Mouse (Mus musculus): ENCODE measurements around the gene Actl7a. TPM values are rescaled to one million over a fixed set of nuclear protein-coding genes. Genes with fewer than 3 reads are reported as not detected.
A peak's percentile ranks its signal among the peaks of the same experiment; 100 is the strongest.

Actl7a gene
- polyA plus RNA-seq (2014; fragmentation: Nextera tagmentation; extraction: Ambion mirVana): not detected in 2 replicates

DNA sequence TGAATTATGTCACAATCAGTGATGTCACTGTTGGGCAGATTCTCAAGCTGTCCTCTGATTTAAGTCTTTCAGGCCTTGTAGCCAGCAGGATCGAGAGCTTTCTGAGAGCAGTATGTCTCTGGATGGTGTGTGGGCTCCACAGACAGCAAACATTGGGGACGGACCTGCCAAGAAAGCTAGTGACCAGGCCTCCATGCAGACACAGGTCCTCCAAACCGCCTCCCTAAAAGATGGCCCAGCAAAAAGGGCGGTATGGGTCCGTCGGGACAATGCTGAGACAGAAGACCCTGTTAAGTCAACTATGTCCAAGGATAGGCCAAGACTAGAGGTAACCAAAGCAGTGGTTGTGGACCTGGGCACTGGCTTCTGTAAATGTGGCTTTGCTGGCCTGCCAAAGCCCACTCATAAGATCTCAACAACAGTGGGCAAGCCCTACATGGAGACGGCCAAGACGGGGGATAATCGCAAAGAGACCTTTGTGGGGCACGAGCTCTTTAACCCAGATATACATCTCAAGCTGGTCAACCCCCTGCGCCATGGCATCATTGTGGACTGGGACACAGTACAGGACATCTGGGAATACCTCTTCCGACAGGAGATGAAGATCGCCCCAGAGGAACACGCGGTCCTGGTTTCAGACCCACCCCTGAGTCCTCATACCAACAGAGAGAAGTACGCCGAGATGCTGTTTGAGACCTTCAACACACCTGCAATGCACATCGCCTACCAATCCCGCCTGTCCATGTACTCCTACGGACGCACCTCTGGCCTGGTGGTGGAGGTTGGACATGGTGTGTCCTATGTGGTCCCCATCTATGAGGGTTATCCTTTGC is at the start of gene Actl7a:
Gene Actl7a (plus strand): TSS at position 51 of the 833 bp plus-strand sequence.
- no peak within 1 kb of the TSS for H3K4me2 ChIP-seq (replicated peaks; ENCODE audit: low read depth, low read length)
- no peaks in the 10 kb centered on the region for H3K27me3 ChIP-seq (ENCODE audit: control insufficient read depth, insufficient read depth, low read length)
- H3K27ac ChIP-seq (ENCODE audit: low read depth, low read length): no peak within 1 kb of the TSS
- no peaks in the 10 kb centered on the region for H3K4me1 ChIP-seq (replicated peaks; ENCODE audit: control insufficient read depth, insufficient read depth, low read length)
- 97% methylated on average over 21 of the region's 21 CpGs for WGBS
- no peak within 1 kb of the TSS for H3K4me3 ChIP-seq (ENCODE audit: low read depth, low read length)
- H3K36me3 ChIP-seq (ENCODE audit: control insufficient read depth, insufficient read depth, low read length): peaks cover under 1% of the 10 kb centered on the region; the same call in 1 of the 2 replicates
- H3K9ac ChIP-seq (ENCODE audit: low read depth, low read length): no peak within 1 kb of the TSS
- H3K9me3 ChIP-seq (ENCODE audit: control insufficient read depth, low read length): no peaks in the 10 kb centered on the region
- ATAC-seq (ENCODE audit: low FRiP score): no peak
- no peak for DNase-seq (ENCODE audit: low spot score)

DNA sequence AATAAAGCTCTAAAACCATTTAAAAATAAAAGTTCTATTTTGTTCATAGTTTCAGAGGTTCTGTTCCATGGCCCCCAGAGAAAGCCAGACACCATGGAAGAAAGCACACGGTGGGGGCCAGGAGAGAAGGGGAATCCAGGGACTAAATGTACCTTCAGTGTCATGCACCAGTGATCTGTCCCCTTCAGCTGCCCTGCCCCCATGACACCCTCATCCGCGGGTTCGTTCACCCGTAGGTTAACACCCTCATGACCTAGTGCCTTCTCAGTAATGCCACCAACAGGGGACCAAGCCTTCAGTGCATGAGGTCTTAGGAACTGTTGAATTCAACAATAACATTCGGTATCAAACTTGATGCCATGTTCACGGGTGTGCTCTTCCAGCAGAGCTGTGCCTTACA is 46.8 kb upstream of the Actl7a start:
- Histone ChIP-seq H3K4me2 (replicated peaks; ENCODE audit: low read depth, low read length) (no peak overlapping the region), H3K9me3 (ENCODE audit: control insufficient read depth, low read length) (no peaks in the 10 kb centered on the region), H3K9ac (ENCODE audit: low read depth, low read length) (no peak overlapping the region), H3K4me3 (ENCODE audit: low read depth, low read length) (no peak overlapping the region), H3K4me1 (replicated peaks; ENCODE audit: control insufficient read depth, insufficient read depth, low read length) (no peaks in the 10 kb centered on the region), H3K27me3 (ENCODE audit: control insufficient read depth, insufficient read depth, low read length) (no peaks in the 10 kb centered on the region), H3K36me3 (ENCODE audit: control insufficient read depth, insufficient read depth, low read length) (no peaks in the 10 kb centered on the region), H3K27ac (ENCODE audit: low read depth, low read length) (no peak overlapping the region)
- WGBS: 80% methylated on average over 7 of the region's 7 CpGs
- DNase-seq (ENCODE audit: low spot score) (no peak), ATAC-seq (ENCODE audit: low FRiP score) (no peak)

DNA sequence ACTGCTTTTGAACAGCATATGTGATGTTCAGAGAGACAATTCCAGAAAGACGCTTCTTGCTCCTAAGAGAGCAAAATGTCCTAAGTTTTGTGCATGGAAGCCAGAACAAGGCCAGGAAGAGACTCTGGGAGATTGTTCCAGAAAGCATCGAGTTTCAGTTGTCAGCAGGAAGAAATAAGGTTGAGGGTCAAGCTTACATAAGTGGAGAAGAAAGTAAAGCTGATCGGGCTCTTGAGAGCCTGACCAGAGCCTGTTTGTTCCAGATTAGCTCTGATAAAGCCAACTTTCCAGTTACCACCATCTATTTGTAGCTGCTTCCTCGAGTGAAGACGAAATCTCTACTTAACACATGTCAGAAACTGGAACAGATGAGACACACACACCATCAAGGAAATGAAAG is 44.5 kb upstream of the Actl7a start:
- H3K4me2 ChIP-seq (replicated peaks; ENCODE audit: low read depth, low read length): no peak overlapping the region
- no peaks in the 10 kb centered on the region for H3K36me3 ChIP-seq (ENCODE audit: control insufficient read depth, insufficient read depth, low read length)
- DNase-seq (ENCODE audit: low spot score): no peak
- no peak overlapping the region for H3K9ac ChIP-seq (ENCODE audit: low read depth, low read length)
- no peak overlapping the region for H3K4me3 ChIP-seq (ENCODE audit: low read depth, low read length)
- H3K9me3 ChIP-seq (ENCODE audit: control insufficient read depth, low read length): no peaks in the 10 kb centered on the region
- ATAC-seq (ENCODE audit: low FRiP score): no peak
- H3K4me1 ChIP-seq (replicated peaks; ENCODE audit: control insufficient read depth, insufficient read depth, low read length): no peaks in the 10 kb centered on the region
- no peaks in the 10 kb centered on the region for H3K27me3 ChIP-seq (ENCODE audit: control insufficient read depth, insufficient read depth, low read length)
- WGBS: 62% methylated on average over 5 of the region's 5 CpGs
- H3K27ac ChIP-seq (ENCODE audit: low read depth, low read length): no peak overlapping the region

DNA sequence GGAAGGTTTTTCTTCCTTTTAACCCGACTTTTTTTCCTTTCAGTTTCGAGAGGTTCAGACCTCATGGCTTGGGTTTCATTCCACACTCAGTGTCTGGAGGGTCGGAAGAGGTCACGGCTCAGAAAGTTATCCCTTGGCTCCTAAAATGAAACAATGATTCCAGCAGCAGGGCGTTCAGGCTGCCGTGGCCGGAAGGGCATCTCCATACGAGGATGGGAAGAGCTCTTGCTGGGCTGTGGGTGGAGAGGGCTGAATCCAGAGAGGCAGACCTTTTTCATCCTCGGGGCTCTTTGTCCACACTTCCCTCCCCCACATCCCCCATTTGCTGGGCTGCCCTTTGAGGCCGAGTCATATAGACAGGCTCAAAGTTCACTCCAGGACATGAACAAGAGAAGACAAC is 41.0 kb upstream of the Actl7a start:
- Histone ChIP-seq H3K9me3 (ENCODE audit: control insufficient read depth, low read length) (no peaks in the 10 kb centered on the region), H3K4me1 (replicated peaks; ENCODE audit: control insufficient read depth, insufficient read depth, low read length) (no peaks in the 10 kb centered on the region), H3K36me3 (ENCODE audit: control insufficient read depth, insufficient read depth, low read length) (no peaks in the 10 kb centered on the region), H3K4me2 (replicated peaks; ENCODE audit: low read depth, low read length) (peak overlapping the region; percentile 1), H3K27me3 (ENCODE audit: control insufficient read depth, insufficient read depth, low read length) (no peaks in the 10 kb centered on the region), H3K27ac (ENCODE audit: low read depth, low read length) (no peak overlapping the region), H3K4me3 (ENCODE audit: low read depth, low read length) (no peak overlapping the region), H3K9ac (ENCODE audit: low read depth, low read length) (no peak overlapping the region)
- 4% methylated on average over 10 of the region's 10 CpGs for WGBS
- peak; percentile 47 for DNase-seq (ENCODE audit: low spot score)
- ATAC-seq (ENCODE audit: low FRiP score): no peak

DNA sequence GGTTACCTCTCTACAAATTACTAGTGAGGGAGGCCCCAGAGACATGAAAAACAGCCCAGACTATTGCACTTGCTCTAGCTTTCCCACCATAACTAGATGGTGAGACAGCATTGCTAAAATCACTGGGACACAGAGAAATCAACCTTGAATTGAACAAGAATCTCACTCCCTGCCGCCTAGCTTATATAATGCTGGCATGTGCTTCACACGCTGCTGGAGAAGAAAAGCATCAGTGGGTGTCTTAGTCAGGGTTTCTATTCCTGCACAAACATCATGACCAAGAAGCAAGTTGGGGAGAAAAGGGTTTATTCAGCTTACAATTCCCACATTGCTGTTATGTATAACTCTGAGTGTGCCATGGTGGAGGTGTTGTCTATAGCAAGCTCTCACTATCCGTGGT is 30.1 kb upstream of the Actl7a start:
- 90% methylated on average over 3 of the region's 3 CpGs for WGBS
- Histone ChIP-seq H3K4me2 (replicated peaks; ENCODE audit: low read depth, low read length) (no peak overlapping the region), H3K36me3 (ENCODE audit: control insufficient read depth, insufficient read depth, low read length) (no peaks in the 10 kb centered on the region), H3K4me3 (ENCODE audit: low read depth, low read length) (no peak overlapping the region), H3K27me3 (ENCODE audit: control insufficient read depth, insufficient read depth, low read length) (no peaks in the 10 kb centered on the region), H3K4me1 (replicated peaks; ENCODE audit: control insufficient read depth, insufficient read depth, low read length) (no peaks in the 10 kb centered on the region), H3K9me3 (ENCODE audit: control insufficient read depth, low read length) (no peaks in the 10 kb centered on the region), H3K27ac (ENCODE audit: low read depth, low read length) (no peak overlapping the region), H3K9ac (ENCODE audit: low read depth, low read length) (no peak overlapping the region)
- no peak for ATAC-seq (ENCODE audit: low FRiP score)
- DNase-seq (ENCODE audit: low spot score): no peak

DNA sequence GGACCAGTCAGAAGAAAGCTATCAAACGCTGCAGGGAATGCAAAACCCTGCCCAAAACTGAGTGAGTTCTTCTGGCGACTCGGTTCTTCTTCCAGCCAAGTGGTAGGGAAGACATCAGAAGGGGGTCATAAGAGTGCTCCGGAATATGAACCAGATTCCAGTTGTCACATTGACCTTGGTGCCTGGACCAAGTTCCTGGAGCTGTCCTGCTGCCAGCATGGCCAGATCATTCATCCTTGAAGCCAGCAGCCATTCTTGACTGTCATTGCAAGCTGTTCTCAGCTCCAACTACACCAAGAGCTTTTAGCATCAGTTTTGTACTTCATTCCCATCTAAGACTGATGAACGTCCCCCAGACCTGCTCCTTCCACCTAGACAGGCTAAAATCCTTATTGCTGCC is 26.4 kb upstream of the Actl7a start:
- no peak overlapping the region for H3K9ac ChIP-seq (ENCODE audit: low read depth, low read length)
- WGBS: 61% methylated on average over 5 of the region's 5 CpGs
- no peak overlapping the region for H3K27ac ChIP-seq (ENCODE audit: low read depth, low read length)
- no peaks in the 10 kb centered on the region for H3K4me1 ChIP-seq (replicated peaks; ENCODE audit: control insufficient read depth, insufficient read depth, low read length)
- DNase-seq (ENCODE audit: low spot score) (no peak), ATAC-seq (ENCODE audit: low FRiP score) (no peak)
- no peak overlapping the region for H3K4me3 ChIP-seq (ENCODE audit: low read depth, low read length)
- H3K27me3 ChIP-seq (ENCODE audit: control insufficient read depth, insufficient read depth, low read length): no peaks in the 10 kb centered on the region
- no peaks in the 10 kb centered on the region for H3K36me3 ChIP-seq (ENCODE audit: control insufficient read depth, insufficient read depth, low read length)
- H3K4me2 ChIP-seq (replicated peaks; ENCODE audit: low read depth, low read length): no peak overlapping the region
- no peaks in the 10 kb centered on the region for H3K9me3 ChIP-seq (ENCODE audit: control insufficient read depth, low read length)

DNA sequence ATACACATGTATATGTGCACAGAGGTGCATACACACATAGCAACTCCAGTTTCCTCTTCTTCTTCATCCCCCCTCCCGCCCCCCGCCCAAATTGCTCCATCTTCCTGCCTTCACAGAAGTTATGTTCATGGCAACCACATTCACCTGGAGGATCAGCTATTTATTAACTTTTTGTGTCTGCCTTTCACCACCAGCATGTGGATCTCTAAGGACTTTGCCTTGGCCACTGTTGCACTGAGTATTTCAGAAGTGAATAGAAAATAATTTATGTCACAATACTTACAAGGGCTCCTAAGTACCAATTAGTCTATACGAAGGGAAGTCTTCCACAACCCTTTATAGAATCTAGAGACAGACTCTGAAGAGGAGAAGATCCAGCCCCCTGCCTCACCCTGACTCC is 25.3 kb upstream of the Actl7a start:
- Histone ChIP-seq H3K4me3 (ENCODE audit: low read depth, low read length) (no peak overlapping the region), H3K9me3 (ENCODE audit: control insufficient read depth, low read length) (no peaks in the 10 kb centered on the region), H3K27ac (ENCODE audit: low read depth, low read length) (no peak overlapping the region), H3K4me2 (replicated peaks; ENCODE audit: low read depth, low read length) (no peak overlapping the region), H3K4me1 (replicated peaks; ENCODE audit: control insufficient read depth, insufficient read depth, low read length) (no peaks in the 10 kb centered on the region), H3K36me3 (ENCODE audit: control insufficient read depth, insufficient read depth, low read length) (no peaks in the 10 kb centered on the region), H3K9ac (ENCODE audit: low read depth, low read length) (no peak overlapping the region), H3K27me3 (ENCODE audit: control insufficient read depth, insufficient read depth, low read length) (no peaks in the 10 kb centered on the region)
- no peak for DNase-seq (ENCODE audit: low spot score)
- no peak for ATAC-seq (ENCODE audit: low FRiP score)
- 97% methylated on average over 3 of the region's 3 CpGs for WGBS

DNA sequence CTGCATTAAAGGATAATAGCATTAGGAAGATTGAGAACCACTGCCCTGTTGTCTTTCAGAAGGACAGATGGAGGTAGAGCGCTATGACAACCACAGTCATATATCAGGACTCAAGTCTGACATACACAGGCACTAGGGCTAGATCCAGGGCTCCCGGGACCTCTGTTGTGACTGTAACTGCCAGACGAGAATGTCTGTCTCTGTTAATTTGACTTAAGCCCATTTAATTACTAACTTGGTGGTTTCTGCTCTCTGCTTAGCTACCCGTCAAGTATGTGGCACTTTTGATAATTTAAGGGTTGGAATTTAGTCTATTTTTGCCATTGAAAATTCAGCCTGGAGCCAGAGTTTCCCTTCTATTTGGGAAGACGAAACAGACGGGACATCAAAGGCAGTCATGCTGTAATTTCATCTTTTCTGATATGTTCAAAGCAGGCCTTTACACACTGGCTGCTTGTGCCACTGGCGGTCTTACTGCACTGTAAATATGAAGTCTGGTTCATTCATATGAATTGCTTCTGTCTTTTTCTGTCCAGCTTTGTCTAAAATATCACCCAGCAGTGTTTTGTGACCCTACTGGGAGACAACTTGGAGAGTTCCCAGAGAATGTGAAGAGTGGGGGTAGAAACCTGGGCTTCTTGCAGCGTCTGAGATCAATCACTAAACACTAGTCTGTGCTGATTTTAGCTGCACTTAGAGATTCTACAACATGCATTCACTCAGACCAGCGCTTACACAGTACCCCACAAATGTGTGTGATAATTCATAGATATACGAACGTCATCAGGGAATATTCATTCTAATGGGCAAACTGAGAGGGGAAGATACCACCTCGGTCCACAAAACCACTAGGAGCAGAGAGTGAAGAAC is 24.4 kb upstream of the Actl7a start:
- ATAC-seq (ENCODE audit: low FRiP score) (no peak), DNase-seq (ENCODE audit: low spot score) (no peak)
- Histone ChIP-seq H3K4me3 (ENCODE audit: low read depth, low read length) (no peak overlapping the region), H3K9me3 (ENCODE audit: control insufficient read depth, low read length) (no peaks in the 10 kb centered on the region), H3K4me2 (replicated peaks; ENCODE audit: low read depth, low read length) (no peak overlapping the region), H3K36me3 (ENCODE audit: control insufficient read depth, insufficient read depth, low read length) (no peaks in the 10 kb centered on the region), H3K27me3 (ENCODE audit: control insufficient read depth, insufficient read depth, low read length) (no peaks in the 10 kb centered on the region), H3K27ac (ENCODE audit: low read depth, low read length) (no peak overlapping the region), H3K4me1 (replicated peaks; ENCODE audit: control insufficient read depth, insufficient read depth, low read length) (no peaks in the 10 kb centered on the region), H3K9ac (ENCODE audit: low read depth, low read length) (no peak overlapping the region)
- WGBS: 79% methylated on average over 12 of the region's 12 CpGs

Data from hindbrain, embryonic 11.5 days (tissue).